Mouse (Mus musculus) myocyte (in vitro differentiated cells): ENCODE measurements around the gene Dock2. TPM values are rescaled to one million over a fixed set of nuclear protein-coding genes. Genes with fewer than 3 reads are reported as not detected.

ENCODE experiments used
- H3K27me3 ChIP-seq: one replicate; pipeline ENCODE4 v1.6.1; 2011; ENCODE audit not compliant: control insufficient read depth, insufficient read depth, insufficient read length
- H3K36me3 ChIP-seq: one replicate; pipeline ENCODE4 v1.6.1; 2011; ENCODE audit not compliant: control insufficient read depth, insufficient read depth
- H3K4me2 ChIP-seq: one replicate; pipeline ENCODE4 v1.6.1; 2011; ENCODE audit warnings: low read depth, control low read depth
- H3K4me3 ChIP-seq: one replicate; pipeline ENCODE4 v1.5.1; 2011; ENCODE audit warnings: mild to moderate bottlenecking, control low read depth, moderate library complexity
- H3K79me2 ChIP-seq: one replicate; pipeline ENCODE4 v1.6.1; 2011; ENCODE audit not compliant: control insufficient read depth, insufficient read depth
- H3ac ChIP-seq: one replicate; pipeline ENCODE4 v1.6.1; 2011; ENCODE audit not compliant: control insufficient read depth, insufficient read length
- CEBPB ChIP-seq: IDR thresholded peaks from 2 replicates; pipeline ENCODE4 v1.6.1; 2011; ENCODE audit warnings: mild to moderate bottlenecking, moderate library complexity; ENCODE audit not compliant: poor library complexity, insufficient read depth, severe bottlenecking
- E2F4 ChIP-seq: IDR thresholded peaks from one replicate; pipeline ENCODE4 v1.6.1; 2011; ENCODE audit warnings: mild to moderate bottlenecking, control low read depth, moderate library complexity; ENCODE audit not compliant: insufficient read depth
- MAX ChIP-seq: IDR thresholded peaks from one replicate; pipeline ENCODE4 v1.6.1; 2011; ENCODE audit warnings: low read depth, mild to moderate bottlenecking, control low read depth
- MYOD1 ChIP-seq, 3 experiments: IDR thresholded peaks; one replicate each; pipeline ENCODE4 v1.6.1; 2011; ENCODE audit warnings: control low read depth in 2 of 3, low read depth in 2 of 3, mild to moderate bottlenecking in 2 of 3, moderate library complexity in 1 of 3; ENCODE audit not compliant: insufficient read length in 2 of 3, control insufficient read depth in 1 of 3
- MYOG ChIP-seq, 3 experiments: IDR thresholded peaks; one replicate each; pipeline ENCODE4 v1.6.1; 2011; ENCODE audit warnings: control low read depth in 2 of 3, low read depth in 2 of 3, mild to moderate bottlenecking in 2 of 3; ENCODE audit not compliant: insufficient read length in 2 of 3, control insufficient read depth in 1 of 3, insufficient read depth in 1 of 3
- POLR2A ChIP-seq: IDR thresholded peaks from one replicate; pipeline ENCODE4 v1.6.1; 2011; ENCODE audit warnings: low read depth, mild to moderate bottlenecking, control low read depth, moderate library complexity; ENCODE audit not compliant: insufficient read length
- POLR2AphosphoS2 ChIP-seq: IDR thresholded peaks from one replicate; pipeline ENCODE4 v1.6.1; 2011; ENCODE audit warnings: low read depth, control low read depth; ENCODE audit not compliant: insufficient read length
- REST ChIP-seq: IDR thresholded peaks from one replicate; pipeline ENCODE4 v1.6.1; 2011; ENCODE audit warnings: mild to moderate bottlenecking, control low read depth, moderate library complexity; ENCODE audit not compliant: insufficient read depth, insufficient read length
- SRF ChIP-seq: IDR thresholded peaks from one replicate; pipeline ENCODE4 v1.6.1; 2011; ENCODE audit warnings: low read depth; ENCODE audit not compliant: control insufficient read depth, insufficient read length
- TCF12 ChIP-seq: IDR thresholded peaks from one replicate; pipeline ENCODE4 v1.6.1; 2011; ENCODE audit warnings: mild to moderate bottlenecking, control low read depth; ENCODE audit not compliant: poor library complexity, insufficient read depth, severe bottlenecking
- TCF3 ChIP-seq: IDR thresholded peaks from one replicate; pipeline ENCODE4 v1.6.1; 2011; ENCODE audit warnings: low read depth, control low read depth; ENCODE audit not compliant: insufficient read length
- USF1 ChIP-seq: IDR thresholded peaks from one replicate; pipeline ENCODE4 v1.6.1; 2011; ENCODE audit warnings: low read depth, mild to moderate bottlenecking, control low read depth, moderate library complexity
- polyA plus RNA-seq: library from polyadenylated mRNA; unstranded; fragments of >200 nt; fragmentation: generic; extraction: Trizol; gene quantifications from one replicate; pipeline ENCODE4 v1.2.1, GENCODE M21; 2012; ENCODE audit warnings: missing spikeins

Gene Dock2
- polyA plus RNA-seq, 1 experiment: not detected

- no peak overlapping the region for H3K4me3 ChIP-seq
- no peak for TF ChIP-seq MYOD1 (IDR thresholded peaks at IDR 0.05; ENCODE audit: control insufficient read depth in 1 of 3, insufficient read length in 2 of 3, low read depth in 2 of 3)
- H3K36me3 ChIP-seq: no peaks in the 10 kb centered on the region
- no peaks in the 10 kb centered on the region for H3K79me2 ChIP-seq
- H3K4me2 ChIP-seq: no peak overlapping the region
- no peaks in the 10 kb centered on the region for H3K27me3 ChIP-seq
- no peak overlapping the region for H3ac ChIP-seq
Measured at GRCm38 (mm10) chr11:34315383-34315782, 468.3 kb downstream of the Dock2 start.

GRCm38 (mm10) chr11:34314534-34315379, 468.9 kb downstream of the Dock2 start, which contains the start of gene Fam196b:
TSS of gene Fam196b (plus strand) at chr11:34314822.
- Histone ChIP-seq H3K79me2 (no peaks in the 10 kb centered on the region), H3ac (no peak within 1 kb of the TSS), H3K4me3 (no peak within 1 kb of the TSS), H3K4me2 (no peak within 1 kb of the TSS), H3K27me3 (no peaks in the 10 kb centered on the region), H3K36me3 (no peaks in the 10 kb centered on the region)
- TF ChIP-seq REST: no peak
- no peak for TF ChIP-seq POLR2AphosphoS2
- no peak for TF ChIP-seq MAX
- no peak for TF ChIP-seq USF1
- TF ChIP-seq TCF3: no peak
- TF ChIP-seq MYOD1 (IDR thresholded peaks at IDR 0.05; ENCODE audit: control insufficient read depth in 1 of 3, insufficient read length in 2 of 3, low read depth in 2 of 3): no peak
- TF ChIP-seq MYOG (IDR thresholded peaks at IDR 0.05; ENCODE audit: control insufficient read depth in 1 of 3, insufficient read depth in 1 of 3, insufficient read length in 2 of 3, low read depth in 2 of 3): no peak
- no peak for TF ChIP-seq SRF
- no peak for TF ChIP-seq CEBPB
- no peak for TF ChIP-seq E2F4
- TF ChIP-seq TCF12: no peak
- no peak for TF ChIP-seq POLR2A

- H3ac ChIP-seq: no peak overlapping the region
- no peaks in the 10 kb centered on the region for H3K36me3 ChIP-seq
- H3K4me3 ChIP-seq: no peak overlapping the region
- no peak overlapping the region for H3K4me2 ChIP-seq
- no peaks in the 10 kb centered on the region for H3K27me3 ChIP-seq
- no peaks in the 10 kb centered on the region for H3K79me2 ChIP-seq
- TF ChIP-seq TCF12 (no peak), CEBPB (no peak), E2F4 (no peak), TCF3 (no peak), SRF (no peak), POLR2A (no peak), POLR2AphosphoS2 (no peak), MYOD1 (IDR thresholded peaks at IDR 0.05; ENCODE audit: control insufficient read depth in 1 of 3, insufficient read length in 2 of 3, low read depth in 2 of 3) (no peak), USF1 (no peak), REST (no peak), MYOG (IDR thresholded peaks at IDR 0.05; ENCODE audit: control insufficient read depth in 1 of 3, insufficient read depth in 1 of 3, insufficient read length in 2 of 3, low read depth in 2 of 3) (no peak), MAX (no peak)
Measured at GRCm38 (mm10) chr11:34312208-34312607, 471.5 kb downstream of the Dock2 start.

DNA sequence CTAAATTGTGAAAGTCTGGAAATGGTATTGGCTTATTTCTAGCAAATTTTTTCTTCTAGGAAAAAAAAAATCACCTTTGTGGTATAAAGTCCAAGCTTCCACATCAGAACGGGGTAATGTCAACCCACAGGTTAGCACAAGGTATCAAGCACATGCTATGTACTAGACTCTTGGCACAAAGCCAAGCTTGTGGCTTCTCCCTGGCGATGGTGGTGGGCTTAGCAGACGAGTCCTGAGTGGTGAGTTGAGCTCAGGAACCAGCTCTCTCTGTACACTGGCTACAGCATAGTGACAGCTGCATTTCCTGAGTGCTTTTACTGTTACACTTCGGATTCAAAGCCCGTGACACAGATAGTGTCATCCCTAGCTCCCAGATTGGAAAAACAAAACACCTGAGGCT, 472.0 kb downstream of the Dock2 start:
- H3ac ChIP-seq: no peak overlapping the region
- no peak overlapping the region for H3K4me3 ChIP-seq
- H3K36me3 ChIP-seq: no peaks in the 10 kb centered on the region
- no peak overlapping the region for H3K4me2 ChIP-seq
- TF ChIP-seq CEBPB: no peak
- TF ChIP-seq MYOD1 (IDR thresholded peaks at IDR 0.05; ENCODE audit: control insufficient read depth in 1 of 3, insufficient read length in 2 of 3, low read depth in 2 of 3): no peak
- no peak for TF ChIP-seq POLR2A
- TF ChIP-seq MAX: no peak
- no peak for TF ChIP-seq REST
- TF ChIP-seq E2F4: no peak
- no peak for TF ChIP-seq USF1
- no peak for TF ChIP-seq TCF3
- no peaks in the 10 kb centered on the region for H3K79me2 ChIP-seq
- H3K27me3 ChIP-seq: no peaks in the 10 kb centered on the region

DNA sequence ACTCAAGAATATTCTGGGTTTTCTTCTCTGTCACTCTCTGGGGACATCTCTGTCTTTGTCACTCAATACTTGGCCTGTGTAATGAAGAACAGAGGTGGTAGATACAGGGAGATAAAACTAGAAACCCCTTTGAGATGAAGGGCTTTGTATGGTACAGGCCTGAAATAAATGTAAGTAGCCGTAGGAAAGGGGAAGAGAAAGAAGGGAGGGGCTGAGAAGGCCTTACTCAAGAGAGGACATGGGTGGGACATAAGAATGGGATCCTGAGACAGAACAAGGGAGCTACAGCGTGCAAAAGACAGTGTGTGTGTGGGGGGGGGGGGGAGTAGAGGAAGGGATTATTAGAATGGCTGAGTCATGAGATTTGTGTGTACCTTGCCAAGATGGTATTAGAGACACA, 474.3 kb downstream of the Dock2 start:
- TF ChIP-seq TCF12 (no peak), TCF3 (no peak), POLR2AphosphoS2 (no peak), E2F4 (no peak), MYOD1 (IDR thresholded peaks at IDR 0.05; ENCODE audit: control insufficient read depth in 1 of 3, insufficient read length in 2 of 3, low read depth in 2 of 3) (no peak), MAX (no peak), REST (no peak), MYOG (IDR thresholded peaks at IDR 0.05; ENCODE audit: control insufficient read depth in 1 of 3, insufficient read depth in 1 of 3, insufficient read length in 2 of 3, low read depth in 2 of 3) (no peak), SRF (no peak), USF1 (no peak), POLR2A (no peak), CEBPB (no peak)
- Histone ChIP-seq H3K79me2 (no peaks in the 10 kb centered on the region), H3K4me2 (no peak overlapping the region), H3K4me3 (no peak overlapping the region), H3K36me3 (no peaks in the 10 kb centered on the region), H3K27me3 (no peaks in the 10 kb centered on the region), H3ac (no peak overlapping the region)
